Mouse (Mus musculus) lung, embryonic 14.5 days (tissue): ENCODE measurements around the gene Ttc21a. TPM values are rescaled to one million over a fixed set of nuclear protein-coding genes. Genes with fewer than 3 reads are reported as not detected.

ENCODE experiments used
- ATAC-seq: fragments of 200-750 bp; cut with Nextera tagmentation; 2 replicates; pipeline ENCODE4 v1.8.0; 2017; ENCODE audit warnings: mild to moderate bottlenecking, moderate TSS enrichment, moderate library complexity; ENCODE audit not compliant: insufficient read depth
- DNase-seq: peaks from one replicate; pipeline ENCODE4 v3.0.0-alpha.2; 2015
- H3K27ac ChIP-seq: fragments of 300-500 bp; sonication (generic); 2 replicates; pipeline ENCODE4 v1.5.1; 2014; ENCODE audit warnings: low read depth, mild to moderate bottlenecking, moderate library complexity
- H3K27me3 ChIP-seq: fragments of 300-500 bp; sonication (generic); 2 replicates; pipeline ENCODE4 v1.6.1; 2014; ENCODE audit warnings: low read length, control low read depth; ENCODE audit not compliant: insufficient read depth
- H3K36me3 ChIP-seq: fragments of 300-500 bp; sonication (generic); 2 replicates; pipeline ENCODE4 v1.6.1; 2014; ENCODE audit warnings: control low read depth; ENCODE audit not compliant: insufficient read depth
- H3K4me1 ChIP-seq: fragments of 300-500 bp; sonication (generic); 2 replicates; pipeline ENCODE4 v1.6.1; 2014; ENCODE audit warnings: antibody characterized with exemption, control low read depth; ENCODE audit not compliant: insufficient read depth
- H3K4me2 ChIP-seq: fragments of 300-500 bp; sonication (generic); 2 replicates; pipeline ENCODE4 v1.6.1; 2014; ENCODE audit warnings: mild to moderate bottlenecking
- H3K4me3 ChIP-seq: fragments of 300-500 bp; sonication (generic); 2 replicates; pipeline ENCODE4 v1.5.1; 2014; ENCODE audit warnings: low read depth, low read length
- H3K9ac ChIP-seq: fragments of 300-500 bp; sonication (generic); 2 replicates; pipeline ENCODE4 v1.6.1; 2014
- H3K9me3 ChIP-seq: fragments of 300-500 bp; sonication (generic); 2 replicates; pipeline ENCODE4 v1.6.1; 2016; ENCODE audit warnings: low read depth, low read length, control low read depth
- CTCF ChIP-seq: IDR thresholded peaks from 2 replicates; pipeline ENCODE4 v1.5.1; 2016; ENCODE audit warnings: antibody characterized with exemption, low read depth
- WGBS: fragments of 180-500 bp; shearing (Covaris S2); extraction: QIAGEN DNeasy Blood & Tissue Kit; methylation state at CpG from one replicate; pipeline ENCODE4 v1.1.7; 2014; 5-methylcytosine and 5-hydroxymethylcytosine counted together
- polyA plus RNA-seq: library from polyadenylated mRNA; unstranded; fragments of >200 nt; fragmentation: Nextera tagmentation; extraction: Ambion mirVana; gene quantifications from 2 replicates; pipeline ENCODE4 v1.2.1, GENCODE M21; 2014

The Ttc21a gene
- polyA plus RNA-seq, 1 experiment from 2014 or later: 0.16 TPM

DNA sequence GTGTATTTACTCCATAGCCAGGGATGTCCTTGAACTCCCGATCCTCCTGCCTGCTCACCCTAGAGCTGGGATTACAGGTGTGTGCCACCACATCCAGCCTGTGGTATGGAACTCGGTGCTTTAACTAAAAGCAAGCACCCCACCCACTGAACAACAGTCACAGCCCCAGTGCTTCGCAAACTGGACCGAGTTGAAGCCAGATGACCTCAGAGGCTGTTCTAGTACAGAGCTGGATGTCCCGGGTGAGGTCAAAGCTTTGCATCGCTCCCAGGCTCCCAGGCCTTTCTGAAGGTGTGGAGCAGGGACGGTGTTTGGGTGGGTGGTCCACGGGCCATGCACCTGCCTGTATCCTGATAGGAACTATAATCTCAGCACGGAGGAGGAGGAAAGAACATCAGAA is 14.0 kb downstream of the Ttc21a start:
- Histone ChIP-seq H3K36me3 (no peaks in the 10 kb centered on the region), H3K9me3 (no peaks in the 10 kb centered on the region), H3K4me2 (no peak overlapping the region), H3K9ac (no peak overlapping the region), H3K4me1 (no peaks in the 10 kb centered on the region), H3K4me3 (no peak overlapping the region), H3K27me3 (no peaks in the 10 kb centered on the region), H3K27ac (no peak overlapping the region)
- WGBS: 79% methylated on average over 9 of the region's 9 CpGs
- ATAC-seq: no peak
- no peak for DNase-seq
- no peak for TF ChIP-seq CTCF

- no peaks in the 10 kb centered on the region for H3K9me3 ChIP-seq
- ATAC-seq (no peak), DNase-seq (no peak)
- H3K4me2 ChIP-seq: no peak overlapping the region
- H3K27ac ChIP-seq: no peak overlapping the region
- H3K27me3 ChIP-seq: no peaks in the 10 kb centered on the region
- no peak overlapping the region for H3K9ac ChIP-seq
- no peak overlapping the region for H3K4me3 ChIP-seq
- no peak for TF ChIP-seq CTCF
- WGBS: 64% methylated on average over 9 of the region's 9 CpGs
- 0 out of 2 replicates have a peak, but pooled peaks cover 2% of the 10 kb centered on the region for H3K4me1 ChIP-seq
- H3K36me3 ChIP-seq: no peaks in the 10 kb centered on the region
Observed at GRCm38 (mm10) chr9:119958835-119959234, 21.4 kb downstream of the Ttc21a start.

DNA sequence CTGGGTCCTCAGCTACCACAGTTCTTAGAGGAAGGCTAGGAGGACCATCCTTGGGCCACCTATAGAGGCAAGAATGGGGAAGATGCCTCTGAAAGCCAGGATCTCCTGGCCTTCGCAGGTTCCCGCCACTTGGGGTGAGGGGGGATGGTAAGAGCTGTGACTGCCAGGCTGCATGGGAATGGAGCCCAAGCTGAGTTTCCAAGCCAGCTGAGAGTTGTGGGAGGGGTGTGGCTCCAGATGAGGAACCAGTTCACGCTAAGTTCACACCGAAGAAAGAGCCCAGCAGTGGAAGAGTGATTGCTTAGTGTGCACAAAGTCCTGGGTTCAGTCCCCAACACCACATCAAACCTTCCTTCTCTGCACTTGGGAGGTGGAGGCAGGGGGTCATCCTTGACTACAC is 24.8 kb downstream of the Ttc21a start:
- ATAC-seq (no peak), DNase-seq (no peak)
- H3K4me1 ChIP-seq: 0 out of 2 replicates have a peak, but pooled peaks cover 2% of the 10 kb centered on the region
- H3K36me3 ChIP-seq: no peaks in the 10 kb centered on the region
- no peaks in the 10 kb centered on the region for H3K9me3 ChIP-seq
- H3K27me3 ChIP-seq: no peaks in the 10 kb centered on the region
- H3K9ac ChIP-seq: no peak overlapping the region
- no peak overlapping the region for H3K4me2 ChIP-seq
- H3K4me3 ChIP-seq: no peak overlapping the region
- no peak overlapping the region for H3K27ac ChIP-seq
- TF ChIP-seq CTCF: no peak
- WGBS: 63% methylated on average over 4 of the region's 4 CpGs

DNA sequence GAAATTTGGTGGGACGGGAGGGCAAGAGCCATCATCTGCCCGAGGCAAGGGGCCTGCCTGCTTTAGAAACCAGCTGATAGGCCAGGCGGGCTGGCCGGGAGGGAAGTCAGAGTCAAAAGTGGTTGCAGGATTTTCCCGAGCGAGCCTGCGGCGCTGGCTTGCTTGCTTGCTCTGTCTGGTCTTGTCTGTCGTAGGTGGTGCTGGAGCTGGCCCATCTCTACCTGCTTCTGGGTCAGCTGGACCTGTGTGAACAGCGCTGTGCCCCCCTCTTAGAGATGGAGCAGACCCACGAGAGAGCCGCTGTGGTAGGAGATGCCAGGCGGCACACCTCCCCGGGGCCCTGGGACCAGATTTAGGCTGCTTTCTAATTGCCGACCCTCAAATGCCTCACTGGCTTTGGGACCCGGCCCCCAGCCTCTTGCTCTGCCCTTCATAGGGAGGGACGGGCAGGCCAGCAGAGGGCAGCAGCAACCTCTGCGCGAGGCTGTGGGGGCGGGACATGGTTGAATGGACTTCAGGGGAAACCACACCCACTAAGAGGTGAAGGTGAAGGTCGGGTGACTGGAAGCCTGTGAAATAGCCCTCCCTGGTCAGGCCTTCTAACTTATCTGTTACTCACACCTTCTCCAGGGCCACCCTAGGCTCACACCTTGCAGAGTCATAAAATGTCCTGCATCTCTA is 25.7 kb downstream of the Ttc21a start:
- H3K36me3 ChIP-seq: no peaks in the 10 kb centered on the region
- H3K9me3 ChIP-seq: no peaks in the 10 kb centered on the region
- H3K4me1 ChIP-seq: 0 out of 2 replicates have a peak, but pooled peaks cover 2% of the 10 kb centered on the region
- peak; percentile 88 for TF ChIP-seq CTCF
- peak; percentile 71 for ATAC-seq
- no peak overlapping the region for H3K4me3 ChIP-seq
- no peak overlapping the region for H3K9ac ChIP-seq
- H3K4me2 ChIP-seq: peak overlapping the region; percentile 34; the same call in 1 of the 2 replicates
- no peaks in the 10 kb centered on the region for H3K27me3 ChIP-seq
- WGBS: 17% methylated on average over 21 of the region's 21 CpGs
- H3K27ac ChIP-seq: no peak overlapping the region
- DNase-seq: peak; percentile 82

DNA sequence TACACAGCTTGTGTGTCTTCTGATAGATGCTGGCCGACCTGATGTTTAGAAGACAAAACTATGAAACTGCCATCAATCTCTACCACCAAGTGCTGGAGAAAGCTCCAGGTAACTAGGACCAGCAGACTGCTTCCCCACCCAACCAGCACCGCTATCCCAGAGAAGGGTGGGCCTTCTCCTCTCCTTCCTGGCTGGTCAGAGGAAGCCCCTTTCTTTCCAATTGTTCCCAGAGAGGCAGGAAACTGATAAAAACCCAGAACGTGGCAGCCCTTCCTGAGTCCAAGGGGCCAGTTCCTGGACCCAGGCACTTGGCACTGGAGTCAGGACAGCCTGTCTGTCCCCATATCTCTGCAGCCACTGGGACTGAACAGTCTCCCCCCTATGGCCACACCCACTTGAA is 26.8 kb downstream of the Ttc21a start:
- H3K4me1 ChIP-seq: 0 out of 2 replicates have a peak, but pooled peaks cover 2% of the 10 kb centered on the region
- DNase-seq: no peak
- TF ChIP-seq CTCF: no peak
- H3K36me3 ChIP-seq: no peaks in the 10 kb centered on the region
- H3K9me3 ChIP-seq: no peaks in the 10 kb centered on the region
- H3K9ac ChIP-seq: no peak overlapping the region
- no peak overlapping the region for H3K4me2 ChIP-seq
- no peak; the same call in 1 of the 2 replicates for ATAC-seq
- H3K27me3 ChIP-seq: no peaks in the 10 kb centered on the region
- H3K27ac ChIP-seq: no peak overlapping the region
- 47% methylated on average over 3 of the region's 3 CpGs for WGBS
- no peak overlapping the region for H3K4me3 ChIP-seq

GRCm38 (mm10) chr9:119965186-119965585 is 27.8 kb downstream of the Ttc21a start:
- Histone ChIP-seq H3K4me1 (0 out of 2 replicates have a peak, but pooled peaks cover 2% of the 10 kb centered on the region), H3K27me3 (no peaks in the 10 kb centered on the region), H3K36me3 (no peaks in the 10 kb centered on the region; the same call in 1 of the 2 replicates), H3K4me3 (no peak overlapping the region), H3K9me3 (no peaks in the 10 kb centered on the region), H3K9ac (no peak overlapping the region), H3K4me2 (no peak overlapping the region), H3K27ac (no peak overlapping the region)
- TF ChIP-seq CTCF: no peak
- ATAC-seq (no peak), DNase-seq (no peak)
- whole genome bisulfite sequencing: 63% methylated on average over 3 of the region's 3 CpGs

DNA sequence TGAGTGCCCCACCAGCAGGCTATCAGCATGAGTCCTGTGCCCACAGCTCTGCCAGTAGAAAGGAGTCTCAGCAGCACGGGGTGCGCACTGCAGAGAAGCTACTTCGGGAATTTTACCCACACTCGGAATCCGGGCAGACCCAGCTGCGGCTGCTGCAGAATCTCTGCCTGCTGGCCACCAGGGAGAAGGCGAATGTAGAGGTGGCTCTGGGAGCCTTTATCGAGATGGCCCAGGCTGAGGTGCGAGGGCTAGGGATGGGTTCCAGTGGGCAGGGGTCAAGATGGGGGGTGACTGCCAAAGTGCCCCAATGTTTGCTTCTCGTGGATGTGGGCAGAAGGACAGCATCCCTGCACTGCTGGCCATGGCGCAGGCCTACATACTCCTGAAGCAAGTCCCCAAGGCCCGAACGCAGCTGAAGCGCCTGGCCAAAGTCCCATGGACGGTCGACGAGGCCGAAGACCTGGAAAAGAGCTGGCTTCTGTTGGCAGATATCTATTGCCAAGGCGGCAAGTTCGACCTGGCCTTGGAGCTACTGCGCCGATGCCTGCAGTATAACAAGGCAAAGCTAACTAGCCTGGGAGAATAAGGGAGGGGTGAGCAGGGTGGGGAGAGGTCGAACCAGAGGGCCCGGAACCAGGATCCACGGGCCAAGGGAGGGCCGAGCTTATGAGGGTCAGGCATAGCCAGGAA is 29.0 kb downstream of the Ttc21a start:
- no peak for ATAC-seq
- Histone ChIP-seq H3K4me1 (peaks cover 9% of the 10 kb centered on the region; the same call in 1 of the 2 replicates), H3K27ac (no peak overlapping the region), H3K9ac (no peak overlapping the region), H3K36me3 (peaks cover 6% of the 10 kb centered on the region; the same call in 1 of the 2 replicates), H3K9me3 (no peaks in the 10 kb centered on the region), H3K4me2 (no peak overlapping the region), H3K4me3 (no peak overlapping the region), H3K27me3 (no peaks in the 10 kb centered on the region)
- DNase-seq: no peak
- 86% methylated on average over 26 of the region's 26 CpGs for WGBS
- no peak for TF ChIP-seq CTCF
